Mouse (Mus musculus) lung, embryonic 14.5 days (tissue): Measurements from ENCODE around the gene Rfx1. TPM values are rescaled to one million over a fixed set of nuclear protein-coding genes. Genes with fewer than 3 reads are reported as not detected.

Source experiments
- ATAC-seq: fragments of 200-750 bp; cut with Nextera tagmentation; 2 replicates; pipeline ENCODE4 v1.8.0; 2017; ENCODE audit warnings: mild to moderate bottlenecking, moderate TSS enrichment, moderate library complexity; ENCODE audit not compliant: insufficient read depth
- DNase-seq: peaks from one replicate; pipeline ENCODE4 v3.0.0-alpha.2; 2015
- H3K27ac ChIP-seq: fragments of 300-500 bp; sonication (generic); 2 replicates; pipeline ENCODE4 v1.5.1; 2014; ENCODE audit warnings: low read depth, mild to moderate bottlenecking, moderate library complexity
- H3K27me3 ChIP-seq: fragments of 300-500 bp; sonication (generic); 2 replicates; pipeline ENCODE4 v1.6.1; 2014; ENCODE audit warnings: low read length, control low read depth; ENCODE audit not compliant: insufficient read depth
- H3K36me3 ChIP-seq: fragments of 300-500 bp; sonication (generic); 2 replicates; pipeline ENCODE4 v1.6.1; 2014; ENCODE audit warnings: control low read depth; ENCODE audit not compliant: insufficient read depth
- H3K4me1 ChIP-seq: fragments of 300-500 bp; sonication (generic); 2 replicates; pipeline ENCODE4 v1.6.1; 2014; ENCODE audit warnings: antibody characterized with exemption, control low read depth; ENCODE audit not compliant: insufficient read depth
- H3K4me2 ChIP-seq: fragments of 300-500 bp; sonication (generic); 2 replicates; pipeline ENCODE4 v1.6.1; 2014; ENCODE audit warnings: mild to moderate bottlenecking
- H3K4me3 ChIP-seq: fragments of 300-500 bp; sonication (generic); 2 replicates; pipeline ENCODE4 v1.5.1; 2014; ENCODE audit warnings: low read depth, low read length
- H3K9ac ChIP-seq: fragments of 300-500 bp; sonication (generic); 2 replicates; pipeline ENCODE4 v1.6.1; 2014
- H3K9me3 ChIP-seq: fragments of 300-500 bp; sonication (generic); 2 replicates; pipeline ENCODE4 v1.6.1; 2016; ENCODE audit warnings: low read depth, low read length, control low read depth
- CTCF ChIP-seq: IDR thresholded peaks from 2 replicates; pipeline ENCODE4 v1.5.1; 2016; ENCODE audit warnings: antibody characterized with exemption, low read depth
- WGBS: fragments of 180-500 bp; shearing (Covaris S2); extraction: QIAGEN DNeasy Blood & Tissue Kit; methylation state at CpG from one replicate; pipeline ENCODE4 v1.1.7; 2014; 5-methylcytosine and 5-hydroxymethylcytosine counted together
- polyA plus RNA-seq: library from polyadenylated mRNA; unstranded; fragments of >200 nt; fragmentation: Nextera tagmentation; extraction: Ambion mirVana; gene quantifications from 2 replicates; pipeline ENCODE4 v1.2.1, GENCODE M21; 2014

Gene Rfx1
- polyA plus RNA-seq, 1 experiment from 2014 or later, result 13.3 TPM

DNA sequence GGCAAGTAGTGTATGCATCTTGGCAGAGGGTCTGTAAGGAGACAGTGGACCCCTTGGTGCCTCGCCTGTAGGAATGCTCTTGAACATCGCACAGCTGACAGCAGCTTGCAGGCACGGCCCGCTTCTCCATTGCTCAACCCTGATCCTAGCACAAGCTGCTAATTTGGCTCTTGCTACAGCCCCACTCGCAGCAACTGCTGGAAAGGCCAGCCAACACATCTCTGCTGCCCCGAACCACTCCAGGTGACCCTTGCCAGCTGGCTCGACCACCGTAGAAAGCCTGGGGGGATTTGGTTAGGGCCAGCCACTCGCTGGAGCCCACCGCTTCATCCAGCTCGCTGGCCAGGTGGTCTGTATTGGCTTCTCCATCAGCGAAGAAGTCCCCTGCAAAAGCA, 23.7 kb upstream of the Rfx1 start:
- Histone ChIP-seq H3K27me3 (peaks cover 46% of the 10 kb centered on the region), H3K9ac (peak overlapping the region; percentile 36; the same call in 1 of the 2 replicates), H3K9me3 (no peaks in the 10 kb centered on the region), H3K4me3 (peak overlapping the region; percentile 38; the same call in 1 of the 2 replicates), H3K4me1 (no peaks in the 10 kb centered on the region), H3K4me2 (peak overlapping the region; percentile 80), H3K27ac (no peak overlapping the region), H3K36me3 (no peaks in the 10 kb centered on the region)
- ATAC-seq (no peak; the same call in 1 of the 2 replicates), DNase-seq (peak; percentile 16)
- TF ChIP-seq CTCF, result no peak
- 35% methylated on average over 12 of the region's 12 CpGs for WGBS

DNA sequence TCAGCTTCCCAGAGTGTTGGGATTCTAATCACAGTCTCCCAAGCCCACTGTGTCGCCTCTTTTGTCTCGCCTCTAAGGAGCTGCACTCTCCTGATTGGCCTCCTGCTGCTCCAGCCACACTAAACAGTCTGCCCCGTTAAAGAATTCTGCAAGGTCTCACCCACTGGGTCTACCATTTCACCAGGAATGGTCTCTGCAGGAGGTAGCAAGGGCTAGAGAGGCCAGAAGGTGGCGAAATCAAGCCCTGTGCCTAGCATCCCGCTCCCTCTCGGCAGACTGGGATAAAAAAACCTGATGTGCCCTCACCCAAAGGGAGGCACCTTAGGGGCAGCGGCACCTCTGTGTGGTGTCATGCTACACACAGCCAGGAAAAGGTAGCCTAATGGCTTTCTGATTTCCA, 22.5 kb upstream of the Rfx1 start:
- WGBS, result 8% methylated on average over 7 of the region's 7 CpGs
- peak; percentile 36 for TF ChIP-seq CTCF
- no peak overlapping the region for H3K27ac ChIP-seq
- no peaks in the 10 kb centered on the region for H3K4me1 ChIP-seq
- DNase-seq, result no peak
- H3K27me3 ChIP-seq, result peaks cover 46% of the 10 kb centered on the region
- H3K4me3 ChIP-seq, result no peak overlapping the region
- ATAC-seq, result no peak
- H3K36me3 ChIP-seq, result no peaks in the 10 kb centered on the region
- no peak overlapping the region for H3K4me2 ChIP-seq
- H3K9me3 ChIP-seq, result no peaks in the 10 kb centered on the region
- no peak overlapping the region for H3K9ac ChIP-seq

DNA sequence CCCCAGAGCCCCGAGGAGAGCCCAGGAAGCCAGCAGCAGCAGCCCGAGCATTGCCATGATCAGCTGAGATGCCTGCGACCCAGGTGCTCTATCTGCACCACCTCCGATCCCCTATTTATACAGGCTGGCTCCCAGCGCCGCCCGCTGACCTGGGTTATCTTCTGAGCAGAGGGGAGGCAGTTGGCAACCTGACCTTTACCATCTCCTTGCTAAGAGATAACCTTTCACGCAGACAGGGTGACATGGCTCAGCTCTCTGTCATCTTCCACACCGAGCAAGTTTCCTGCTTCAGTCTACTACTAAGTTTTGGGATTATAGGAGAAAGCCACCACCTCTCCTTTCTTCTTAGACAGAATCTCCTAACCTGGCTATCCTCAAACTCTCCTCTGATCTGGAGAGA, 21.7 kb upstream of the Rfx1 start, which contains the start of gene Rln3:
TSS of gene Rln3 (minus strand) at position 101 of the 400 bp plus-strand sequence.
- H3K27me3 ChIP-seq, result peaks cover 46% of the 10 kb centered on the region
- no peaks in the 10 kb centered on the region for H3K4me1 ChIP-seq
- ATAC-seq, result no peak
- no peak within 1 kb of the TSS for H3K27ac ChIP-seq
- no peak for TF ChIP-seq CTCF
- H3K9ac ChIP-seq, result no peak within 1 kb of the TSS
- H3K4me3 ChIP-seq, result no peak within 1 kb of the TSS
- H3K9me3 ChIP-seq, result no peaks in the 10 kb centered on the region
- 4% methylated on average over 9 of the region's 9 CpGs for WGBS
- DNase-seq, result no peak
- no peaks in the 10 kb centered on the region for H3K36me3 ChIP-seq
- H3K4me2 ChIP-seq, result no peak within 1 kb of the TSS

DNA sequence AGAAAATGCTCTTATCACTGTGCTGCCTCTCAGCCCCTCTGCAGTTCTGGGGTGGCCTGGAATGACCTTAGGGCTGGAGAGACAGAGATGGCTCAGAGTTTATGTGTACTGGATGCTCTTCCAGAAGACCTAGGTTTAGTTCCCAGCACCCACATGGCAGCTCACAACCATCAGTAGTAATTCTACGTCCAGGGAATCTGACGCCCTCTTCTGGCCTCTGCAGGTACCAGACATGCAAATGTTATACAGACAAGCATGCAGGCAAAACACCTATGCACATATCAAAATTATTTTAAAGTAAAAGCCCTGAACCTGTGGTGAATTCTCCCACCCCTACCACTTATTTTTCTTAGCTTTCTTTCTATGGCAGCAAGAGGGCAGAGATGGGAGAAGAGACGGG, 20.1 kb upstream of the Rfx1 start:
- Histone ChIP-seq H3K4me1 (no peaks in the 10 kb centered on the region), H3K36me3 (no peaks in the 10 kb centered on the region), H3K4me3 (no peak overlapping the region), H3K27me3 (peaks cover 43% of the 10 kb centered on the region), H3K9me3 (no peaks in the 10 kb centered on the region), H3K4me2 (no peak overlapping the region), H3K27ac (no peak overlapping the region), H3K9ac (no peak overlapping the region)
- DNase-seq, result no peak
- 76% methylated on average over 3 of the region's 3 CpGs for WGBS
- no peak for TF ChIP-seq CTCF
- ATAC-seq, result no peak

DNA sequence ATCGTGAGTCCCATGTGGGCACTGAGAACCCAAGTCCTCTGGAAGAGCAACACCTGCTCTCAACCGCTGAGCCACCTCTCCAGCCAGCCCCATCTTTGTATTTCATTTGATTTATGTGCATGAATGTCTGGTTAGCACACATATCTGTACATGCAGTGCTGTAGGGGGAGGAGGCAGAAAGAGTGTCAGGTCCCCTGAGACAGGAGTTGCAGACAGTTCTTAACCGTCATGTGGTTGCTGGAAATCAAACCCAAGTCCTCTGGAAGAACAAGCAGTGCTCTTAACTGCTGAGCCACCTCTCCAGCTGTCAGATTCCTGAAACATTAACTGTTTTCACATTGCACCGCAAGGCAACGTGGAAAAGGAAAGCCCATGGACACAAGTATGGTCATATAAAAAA, 18.5 kb upstream of the Rfx1 start:
- DNase-seq (no peak), ATAC-seq (no peak)
- no peak overlapping the region for H3K9ac ChIP-seq
- no peaks in the 10 kb centered on the region for H3K36me3 ChIP-seq
- H3K4me3 ChIP-seq, result no peak overlapping the region
- H3K27ac ChIP-seq, result no peak overlapping the region
- WGBS, result 54% methylated on average over 5 of the region's 5 CpGs
- H3K9me3 ChIP-seq, result no peaks in the 10 kb centered on the region
- H3K4me2 ChIP-seq, result no peak overlapping the region
- H3K27me3 ChIP-seq, result peaks cover 26% of the 10 kb centered on the region
- peaks cover 8% of the 10 kb centered on the region; the same call in 1 of the 2 replicates for H3K4me1 ChIP-seq
- TF ChIP-seq CTCF, result no peak

DNA sequence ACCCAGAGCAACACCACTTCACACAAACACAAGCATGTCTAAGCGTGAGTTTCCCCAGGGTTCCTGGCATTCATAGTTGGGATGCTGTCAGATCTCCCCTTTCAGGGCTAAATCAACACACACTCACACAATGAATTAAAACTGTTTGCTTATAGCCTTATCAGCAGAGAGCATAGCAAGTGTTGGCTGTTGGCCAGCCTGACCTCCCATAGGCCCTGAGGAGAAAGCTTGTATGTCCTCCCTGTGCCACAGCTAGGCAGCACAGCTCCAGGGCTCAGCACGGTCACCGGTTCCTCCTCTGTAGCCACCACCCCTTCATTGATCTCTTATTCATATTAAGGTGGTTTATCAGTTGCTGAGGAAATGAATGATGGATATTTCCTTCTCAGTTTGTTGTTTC, 13.9 kb upstream of the Rfx1 start:
- ATAC-seq, result peak; percentile 82
- no peak for TF ChIP-seq CTCF
- no peaks in the 10 kb centered on the region for H3K27me3 ChIP-seq
- peak; percentile 79 for DNase-seq
- H3K36me3 ChIP-seq, result no peaks in the 10 kb centered on the region
- H3K4me3 ChIP-seq, result no peak overlapping the region
- no peak overlapping the region for H3K27ac ChIP-seq
- no peaks in the 10 kb centered on the region for H3K9me3 ChIP-seq
- no peak overlapping the region for H3K4me2 ChIP-seq
- peaks cover 8% of the 10 kb centered on the region; the same call in 1 of the 2 replicates for H3K4me1 ChIP-seq
- WGBS, result 28% methylated on average over 3 of the region's 3 CpGs
- H3K9ac ChIP-seq, result no peak overlapping the region

DNA sequence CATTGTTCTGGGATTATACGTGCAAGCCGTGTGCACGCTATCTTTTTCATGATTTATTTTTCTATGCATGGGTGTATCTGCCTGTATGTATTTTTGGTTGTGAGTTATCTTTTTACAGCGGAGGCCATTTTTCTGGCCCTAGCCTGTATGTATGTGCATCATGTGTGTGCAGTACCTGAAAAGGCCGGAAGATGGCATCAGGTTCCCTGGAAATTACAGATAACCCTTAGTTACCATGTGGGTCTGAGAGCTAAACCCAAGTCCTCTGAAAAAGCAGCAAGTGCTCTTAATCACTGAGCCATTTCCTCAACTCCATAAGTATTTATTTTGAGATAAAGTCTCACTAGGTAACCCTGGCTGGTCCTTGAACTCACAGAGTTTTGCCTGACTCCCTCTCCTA, 13.4 kb upstream of the Rfx1 start:
- no peak overlapping the region for H3K4me3 ChIP-seq
- H3K27me3 ChIP-seq, result no peaks in the 10 kb centered on the region
- no peaks in the 10 kb centered on the region for H3K36me3 ChIP-seq
- H3K4me2 ChIP-seq, result no peak overlapping the region
- H3K4me1 ChIP-seq, result peaks cover 8% of the 10 kb centered on the region; the same call in 1 of the 2 replicates
- no peak overlapping the region for H3K9ac ChIP-seq
- peak; percentile 12; the same call in 1 of the 2 replicates for TF ChIP-seq CTCF
- DNase-seq (no peak), ATAC-seq (no peak)
- WGBS, result 92% methylated on average over 5 of the region's 5 CpGs
- no peaks in the 10 kb centered on the region for H3K9me3 ChIP-seq
- H3K27ac ChIP-seq, result no peak overlapping the region

DNA sequence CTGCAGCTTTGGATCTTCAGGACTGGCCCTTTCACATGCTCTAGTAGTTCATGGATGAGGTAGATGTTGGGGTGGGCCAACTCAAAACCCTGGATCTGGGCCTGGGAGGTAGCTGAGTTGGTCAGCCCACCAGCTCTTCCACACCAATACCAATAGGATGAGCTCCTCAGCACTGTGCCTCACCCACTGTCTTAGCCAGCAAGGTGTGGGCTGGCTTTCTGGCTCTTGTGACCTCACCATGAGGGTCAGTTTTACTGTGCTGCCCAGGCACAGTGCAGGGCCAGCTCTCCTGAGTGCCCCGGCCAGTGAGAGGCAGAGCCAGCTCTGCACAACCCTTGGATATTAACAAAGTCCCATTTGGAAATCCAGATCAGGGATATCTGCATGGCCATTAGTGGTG, 8.8 kb upstream of the Rfx1 start:
- no peak for ATAC-seq

More for the DNA sequence above, 8.8 kb upstream of the Rfx1 start:
- no peak for DNase-seq
- Histone ChIP-seq H3K36me3 (no peaks in the 10 kb centered on the region), H3K27ac (no peak overlapping the region), H3K4me2 (no peak overlapping the region), H3K4me3 (no peak overlapping the region), H3K9ac (no peak overlapping the region), H3K9me3 (no peaks in the 10 kb centered on the region), H3K4me1 (peaks cover 2% of the 10 kb centered on the region; the same call in 1 of the 2 replicates), H3K27me3 (no peaks in the 10 kb centered on the region)
- 91% methylated on average over 1 of the region's 1 CpGs for WGBS
- TF ChIP-seq CTCF, result no peak
